Mouse (Mus musculus) stomach, postnatal 0 days (tissue): Measurements from ENCODE around the gene Spem2.

Experiments used
- CTCF ChIP-seq: IDR thresholded peaks from 2 replicates; pipeline ENCODE4 v1.5.1; 2016; ENCODE audit warnings: antibody characterized with exemption, low read depth, mild to moderate bottlenecking, moderate library complexity
- EP300 ChIP-seq: optimal IDR thresholded peaks from 2 replicates; pipeline ENCODE3; 2016; ENCODE audit warnings: antibody characterized with exemption

DNA sequence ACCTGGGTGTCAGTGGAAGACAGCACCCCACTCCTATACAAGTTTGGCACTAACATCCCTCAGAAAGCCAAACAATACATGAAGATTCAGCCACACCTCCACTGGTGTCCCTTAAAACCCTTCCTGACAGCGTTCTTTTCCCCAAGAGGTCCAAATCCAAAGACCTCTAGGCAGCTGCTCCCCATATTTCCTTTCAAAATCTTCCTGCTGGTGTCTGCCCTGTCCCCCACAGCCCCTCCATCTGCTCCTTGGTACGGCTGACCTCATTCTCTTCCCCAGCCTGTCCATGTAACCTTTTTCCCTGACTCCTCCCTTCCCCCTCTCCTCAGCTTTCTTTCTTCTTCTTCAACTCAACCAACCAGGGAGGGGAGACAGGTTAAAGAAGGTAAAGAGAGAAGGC lies 5.2 kb upstream of the Spem2 start:
- TF ChIP-seq CTCF (no peak), EP300 (no peak)
